Mouse (Mus musculus) cerebellum, adult 8-10 months (tissue): ENCODE measurements around the gene Pde11a.

Experiments used
- DNase-seq: peaks from one replicate; pipeline ENCODE4 v3.0.0; 2022

Gene Pde11a

GRCm38 (mm10) chr2:76087170-76087569 is 251.4 kb downstream of the Pde11a start:
- no peak for DNase-seq

DNA sequence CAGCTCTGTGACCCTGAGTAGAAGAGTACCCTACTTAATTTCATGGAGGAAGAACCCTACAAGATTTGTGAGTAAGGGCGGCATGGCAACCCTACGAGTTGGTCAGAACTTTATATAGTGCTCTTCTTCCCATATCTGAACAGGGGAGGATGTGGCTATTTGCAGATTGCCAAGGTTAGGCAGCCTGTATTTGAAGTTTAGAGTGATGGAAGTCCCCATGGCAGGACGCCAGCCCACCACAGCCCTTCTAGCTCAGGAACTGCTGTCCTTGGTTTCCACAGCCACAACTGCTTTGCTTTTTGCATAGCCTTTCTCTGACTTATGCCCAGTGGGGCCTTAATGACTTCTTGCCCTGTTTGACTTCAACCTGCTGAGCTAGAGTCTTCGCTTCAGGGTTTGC is 253.6 kb downstream of the Pde11a start:
- no peak for DNase-seq

DNA sequence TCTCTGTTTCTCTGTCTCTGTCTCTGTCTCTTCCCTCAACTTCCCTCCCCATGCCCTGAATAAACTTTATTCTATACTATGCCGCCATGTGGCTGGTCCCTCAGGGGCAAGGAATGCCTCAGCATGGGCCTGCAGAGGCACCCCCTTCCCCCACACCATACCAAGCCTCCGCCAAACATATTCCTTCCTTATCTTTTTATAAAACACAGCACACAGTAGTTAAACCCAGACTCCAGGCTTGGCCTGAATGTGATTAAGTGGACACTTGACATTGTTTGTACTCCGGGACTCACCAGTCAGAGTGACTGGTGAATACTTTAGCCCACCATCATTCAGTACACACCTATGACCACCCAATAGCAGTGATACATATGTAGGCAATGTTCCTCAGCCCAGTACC is 254.7 kb downstream of the Pde11a start:
- no peak for DNase-seq

DNA sequence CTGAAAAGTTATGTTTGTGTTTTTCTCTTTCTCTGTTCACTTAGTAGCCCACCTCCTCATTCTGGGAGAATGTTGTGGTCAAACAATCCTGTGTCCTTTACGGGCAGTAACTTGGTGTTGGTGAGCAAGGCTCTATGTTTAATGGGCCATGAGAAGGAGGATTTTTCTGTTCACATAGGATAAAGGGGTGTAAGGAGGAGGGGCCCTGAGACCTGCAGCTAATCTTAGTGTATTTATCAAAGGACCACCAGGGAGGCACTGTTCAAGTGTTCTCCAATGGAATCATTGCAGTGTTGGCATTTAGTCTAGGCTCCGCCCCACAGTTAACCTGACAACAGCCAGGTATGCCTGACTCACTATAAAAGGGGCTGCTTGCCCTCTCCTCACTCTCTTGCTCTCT is 255.2 kb downstream of the Pde11a start:
- no peak for DNase-seq

- DNase-seq, result no peak
Observed at GRCm38 (mm10) chr2:76081991-76082390, 256.6 kb downstream of the Pde11a start.

DNA sequence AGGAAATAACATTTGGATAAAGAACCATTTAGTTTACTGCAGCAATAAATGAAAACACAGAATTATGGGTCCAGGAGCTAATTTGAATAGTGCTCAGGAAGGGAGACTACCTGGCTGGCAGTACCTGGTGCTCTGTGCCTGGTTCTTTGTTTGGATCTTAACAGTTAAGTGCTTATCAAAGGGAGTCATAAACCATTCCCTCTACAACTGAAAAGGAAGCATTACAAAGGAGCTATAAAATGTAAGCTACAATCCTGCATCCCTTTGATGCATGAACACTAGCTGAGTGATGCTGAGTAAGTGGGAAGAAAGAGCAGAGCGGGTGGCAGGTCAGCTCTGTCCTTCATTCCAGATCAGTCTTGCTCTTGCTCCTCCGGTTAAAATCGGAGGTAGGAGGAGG is 258.0 kb downstream of the Pde11a start:
- DNase-seq, result no peak

DNA sequence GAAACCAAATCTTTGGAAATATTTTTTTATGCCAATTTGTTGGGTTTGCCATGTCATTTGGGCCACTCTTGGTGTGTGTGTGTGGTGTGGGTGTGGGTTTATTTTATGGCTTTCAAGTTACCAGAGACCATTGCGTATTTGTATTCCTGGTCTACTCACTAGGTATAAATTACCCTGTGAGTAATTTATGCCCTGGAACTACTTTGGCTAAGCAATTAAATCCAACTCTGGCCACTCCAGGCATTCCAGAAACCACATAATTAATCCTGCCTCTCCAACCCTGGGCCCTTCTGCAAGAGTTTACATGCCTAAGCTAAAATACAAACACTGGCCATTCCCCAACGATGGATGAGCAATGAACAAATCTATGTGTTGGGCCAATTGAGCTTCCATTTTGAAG is 261.7 kb downstream of the Pde11a start:
- DNase-seq, result no peak

DNA sequence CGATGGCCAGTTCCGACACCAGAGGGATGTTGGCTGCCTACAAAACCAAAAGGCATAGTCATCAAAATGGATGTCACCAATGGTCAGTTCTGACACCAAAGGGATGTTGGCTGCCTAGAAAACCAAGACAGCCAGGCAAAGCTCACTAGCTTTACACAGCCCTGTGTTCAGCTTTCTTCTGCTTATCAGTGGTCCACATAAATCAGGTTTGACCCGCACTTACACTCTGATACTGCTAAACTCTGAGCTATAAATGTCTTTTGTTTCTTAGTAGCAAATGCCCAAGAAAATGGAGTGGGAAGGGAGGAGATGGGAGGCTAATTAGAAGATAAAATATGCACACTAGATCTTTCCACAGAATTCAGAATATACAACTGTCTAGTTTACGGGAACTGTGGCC is 262.5 kb downstream of the Pde11a start:
- DNase-seq, result no peak

- no peak for DNase-seq
Observed at GRCm38 (mm10) chr2:76073079-76073478, 265.5 kb downstream of the Pde11a start.

GRCm38 (mm10) chr2:76070432-76071306 is 267.9 kb downstream of the Pde11a start:
- peak; percentile 55 for DNase-seq

GRCm38 (mm10) chr2:76069238-76069637 is 269.3 kb downstream of the Pde11a start:
- DNase-seq, result no peak

DNA sequence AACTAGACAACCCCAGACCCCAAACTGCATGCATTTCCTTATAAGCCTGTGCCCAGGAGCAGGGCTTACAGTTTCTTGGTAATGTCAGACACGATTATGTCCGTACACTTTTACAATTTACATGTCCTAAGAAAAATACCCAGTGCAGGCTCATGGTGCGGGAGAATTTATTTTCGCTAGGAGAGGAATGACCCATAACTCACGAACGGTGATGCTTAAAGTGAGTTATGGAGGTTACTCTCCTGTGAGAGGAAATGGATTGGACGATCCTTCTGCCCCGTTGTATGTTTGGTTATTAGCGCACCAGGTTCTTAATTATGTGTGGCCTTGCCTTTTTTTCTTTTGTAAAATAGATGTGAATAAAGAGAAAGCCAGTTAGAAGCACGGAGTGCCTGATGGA is 270.4 kb downstream of the Pde11a start:
- no peak for DNase-seq

- no peak for DNase-seq
Observed at GRCm38 (mm10) chr2:76067144-76067543, 271.4 kb downstream of the Pde11a start.

DNA sequence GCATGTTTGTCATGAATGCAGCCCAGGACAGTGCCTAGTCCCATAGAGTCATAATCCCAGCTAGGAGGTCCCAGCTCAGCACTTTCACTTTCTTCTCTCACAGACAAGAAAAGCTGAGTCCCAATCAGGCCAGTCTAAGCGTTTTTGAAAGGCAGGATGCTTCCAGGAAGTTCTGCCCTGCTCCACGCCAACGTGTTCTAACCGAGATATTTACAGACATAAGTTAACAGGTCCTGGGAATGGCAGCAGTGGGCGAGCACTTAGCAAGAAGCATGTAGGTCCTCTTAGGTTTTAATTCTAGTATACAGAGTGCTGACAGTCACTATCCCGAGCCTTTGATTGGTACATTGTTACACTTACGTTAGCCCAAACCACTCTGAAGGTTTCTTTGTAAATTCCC is 273.3 kb downstream of the Pde11a start:
- DNase-seq, result no peak

GRCm38 (mm10) chr2:76064078-76064477 is 274.5 kb downstream of the Pde11a start:
- DNase-seq, result no peak

DNA sequence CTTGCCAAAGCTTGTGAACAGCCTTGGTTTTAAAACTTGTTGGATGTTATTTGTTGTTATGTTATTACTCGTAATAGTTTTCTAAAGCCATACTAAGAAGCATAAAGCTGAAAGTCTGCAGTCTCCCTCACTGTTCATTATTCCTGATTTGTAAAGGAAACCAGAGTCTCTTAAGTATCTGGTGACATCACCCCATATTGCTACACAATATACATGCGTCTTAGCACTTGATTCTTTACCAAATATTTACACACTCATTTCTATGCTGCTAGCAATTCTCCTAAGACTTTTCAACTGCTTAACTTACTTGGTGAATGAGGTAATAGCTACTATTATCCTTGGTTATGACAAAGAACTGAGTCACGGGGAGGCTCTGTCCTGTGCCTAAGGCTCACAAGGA is 278.4 kb downstream of the Pde11a start:
- DNase-seq, result no peak

GRCm38 (mm10) chr2:76059595-76059994 is 279.0 kb downstream of the Pde11a start:
- DNase-seq, result no peak

DNA sequence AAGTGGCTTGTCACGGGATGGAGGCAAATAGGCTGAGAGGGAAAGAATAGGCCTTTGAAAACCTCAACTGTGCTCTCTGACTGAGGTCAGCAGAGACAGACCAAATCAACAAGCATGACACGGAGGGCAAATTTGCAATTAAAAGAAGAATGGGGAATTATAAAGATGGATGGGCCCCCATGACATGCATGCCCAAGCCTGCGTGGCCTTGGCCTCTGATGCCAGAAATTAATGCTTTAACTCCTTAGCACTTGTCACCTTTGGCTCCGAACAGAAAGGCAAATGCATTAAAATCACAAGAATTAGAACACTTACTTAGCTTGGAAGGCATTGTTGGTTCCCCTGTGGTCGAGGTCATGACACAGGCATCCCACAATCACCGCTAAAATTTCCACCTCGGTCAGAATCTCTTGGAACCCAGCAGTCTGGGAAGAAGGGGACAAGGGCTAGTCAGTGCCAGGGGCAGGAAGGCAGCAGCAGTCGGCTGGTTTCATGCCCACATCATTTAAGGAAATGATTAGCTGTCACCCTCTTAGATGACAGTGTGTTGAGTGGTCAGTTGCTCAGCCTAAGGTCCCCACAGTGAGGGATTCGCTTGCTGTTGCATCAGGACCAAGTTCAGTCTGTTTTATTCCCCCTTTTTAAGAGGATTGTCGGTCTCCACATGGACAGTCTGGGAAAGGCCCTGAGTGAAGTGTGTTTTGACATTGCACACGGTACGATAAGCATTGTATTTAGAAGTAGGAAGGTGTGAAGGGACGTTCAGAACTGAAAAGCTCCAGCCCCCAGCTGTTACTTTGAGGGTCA is 279.7 kb downstream of the Pde11a start:
- no peak for DNase-seq

DNA sequence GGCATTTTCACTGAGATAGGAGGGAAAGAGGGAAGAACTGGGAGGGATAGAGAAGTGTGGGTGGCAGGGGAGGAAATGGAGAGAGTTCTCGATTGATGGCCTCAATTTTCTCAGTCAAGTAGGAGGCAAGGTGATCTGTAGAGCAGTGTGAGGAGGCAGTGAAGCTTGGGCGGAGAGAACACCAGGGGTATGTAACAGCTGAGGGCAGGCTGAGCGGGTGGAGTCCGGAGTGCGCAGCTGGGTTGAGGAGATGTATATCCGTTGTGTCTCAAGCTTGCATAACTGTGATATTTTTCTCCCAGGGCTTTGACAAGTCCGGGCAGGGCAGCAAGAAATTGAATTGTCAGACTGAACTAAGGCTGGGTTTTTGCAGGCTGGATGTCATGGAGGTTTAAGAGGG is 281.0 kb downstream of the Pde11a start:
- no peak for DNase-seq

GRCm38 (mm10) chr2:76053748-76054331 is 284.7 kb downstream of the Pde11a start:
- no peak for DNase-seq

GRCm38 (mm10) chr2:76052897-76053505 is 285.6 kb downstream of the Pde11a start:
- DNase-seq, result no peak

GRCm38 (mm10) chr2:76051385-76051784 is 287.2 kb downstream of the Pde11a start:
- DNase-seq, result no peak

- DNase-seq, result no peak
Observed at GRCm38 (mm10) chr2:76050911-76051310, 287.7 kb downstream of the Pde11a start.
